Mouse (Mus musculus) G1E (cell line): ENCODE results near the gene Ggta1.

Experiments
- CTCF ChIP-seq: IDR thresholded peaks from 2 replicates; pipeline ENCODE4 v1.5.1; 2012; ENCODE audit warnings: low read depth, low read length, inconsistent platforms, mixed read lengths
- GATA1 ChIP-seq: IDR thresholded peaks from 2 replicates; pipeline ENCODE4 v1.6.1; 2012; ENCODE audit warnings: borderline replicate concordance, low read length, inconsistent platforms, mixed read lengths
- GATA2 ChIP-seq: IDR thresholded peaks from 2 replicates; pipeline ENCODE4 v1.6.1; 2012; ENCODE audit warnings: low read depth, low read length, inconsistent platforms, borderline replicate concordance
- POLR2AphosphoS5 ChIP-seq: IDR thresholded peaks from 2 replicates; pipeline ENCODE4 v1.6.1; 2012; ENCODE audit warnings: low read depth, low read length, inconsistent platforms; ENCODE audit not compliant: insufficient replicate concordance
- TAL1 ChIP-seq: conservative IDR thresholded peaks from 2 replicates; pipeline ENCODE4 v1.6.1; 2012; ENCODE audit warnings: low read depth, low read length, inconsistent platforms, mixed read lengths

GRCm38 (mm10) chr2:35508597-35509342 is 45.7 kb upstream of the Ggta1 start:
- TF ChIP-seq POLR2AphosphoS5 (no peak), CTCF (no peak), GATA1 (no peak), GATA2 (no peak), TAL1 (no peak)
